Mouse (Mus musculus) hindbrain, embryonic 12.5 days (tissue): ENCODE data around the gene C1rl. TPM values are rescaled to one million over a fixed set of nuclear protein-coding genes. Genes with fewer than 3 reads are reported as not detected.
A peak's percentile ranks its signal among the peaks of the same experiment; 100 is the strongest.
"Not testable (repeated sequence)": the region's sequence is repeated elsewhere in the genome, so short reads cannot be mapped to it uniquely, and the experiment has no call there.

Source experiments
- ATAC-seq: fragments of 200-750 bp; cut with Nextera tagmentation; 2 replicates; pipeline ENCODE4 v1.8.0; 2017; ENCODE audit warnings: moderate TSS enrichment; ENCODE audit not compliant: low FRiP score
- H3K27ac ChIP-seq: fragments of 300-500 bp; sonication (generic); 2 replicates; pipeline ENCODE4 v1.5.1; 2016; ENCODE audit warnings: mild to moderate bottlenecking
- H3K27me3 ChIP-seq: fragments of 300-500 bp; sonication (generic); 2 replicates; pipeline ENCODE4 v1.6.1; 2016; ENCODE audit warnings: mild to moderate bottlenecking
- H3K36me3 ChIP-seq: fragments of 300-500 bp; sonication (generic); 2 replicates; pipeline ENCODE4 v1.6.1; 2016; ENCODE audit warnings: mild to moderate bottlenecking
- H3K4me1 ChIP-seq: fragments of 300-500 bp; sonication (generic); 2 replicates; pipeline ENCODE4 v1.6.1; 2016
- H3K4me2 ChIP-seq: fragments of 300-500 bp; sonication (generic); replicated peaks from 2 replicates; pipeline ENCODE4 v1.6.1; 2016; ENCODE audit warnings: mild to moderate bottlenecking
- H3K4me3 ChIP-seq: fragments of 300-500 bp; sonication (generic); 2 replicates; pipeline ENCODE4 v1.5.1; 2016; ENCODE audit warnings: mild to moderate bottlenecking
- H3K9ac ChIP-seq: fragments of 300-500 bp; sonication (generic); 2 replicates; pipeline ENCODE4 v1.6.1; 2016; ENCODE audit warnings: mild to moderate bottlenecking, moderate library complexity
- H3K9me3 ChIP-seq: fragments of 300-500 bp; sonication (generic); replicated peaks from 2 replicates; pipeline ENCODE4 v1.6.1; 2016; ENCODE audit warnings: mild to moderate bottlenecking
- WGBS: fragments of 180-500 bp; shearing (Covaris S2); methylation state at CpG from one replicate; pipeline ENCODE4 v1.1.7; 2016; 5-methylcytosine and 5-hydroxymethylcytosine counted together
- polyA plus RNA-seq: library from polyadenylated mRNA; unstranded; fragments of >200 nt; fragmentation: Nextera tagmentation; extraction: Ambion mirVana; gene quantifications from 2 replicates; pipeline ENCODE4 v1.2.1, GENCODE M21; 2016

C1rl gene
- polyA plus RNA-seq, 1 experiment from 2014 or later, result 0.25 TPM

DNA sequence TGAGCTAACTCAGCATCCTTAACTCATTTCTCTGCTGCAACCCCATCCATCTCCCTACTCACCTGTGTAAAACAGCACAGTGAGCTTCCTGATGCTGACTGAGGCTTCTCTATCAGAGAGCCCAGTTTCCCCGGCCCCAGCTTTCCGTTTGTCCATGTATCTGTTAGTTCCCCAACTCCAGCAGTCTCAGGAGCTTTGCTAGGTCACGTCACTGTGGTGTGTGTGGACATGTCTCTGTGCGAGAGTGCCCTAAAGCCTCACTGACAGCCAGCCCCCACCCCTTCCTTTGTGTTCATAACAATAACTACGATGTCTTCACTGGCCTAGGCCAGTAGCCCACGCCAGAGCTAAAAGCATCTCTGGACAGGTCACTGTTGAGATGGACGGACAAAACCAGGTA is 16.7 kb upstream of the C1rl start:
- no peaks in the 10 kb centered on the region for H3K36me3 ChIP-seq
- 68% methylated on average over 7 of the region's 7 CpGs for WGBS
- ATAC-seq, result no peak

DNA sequence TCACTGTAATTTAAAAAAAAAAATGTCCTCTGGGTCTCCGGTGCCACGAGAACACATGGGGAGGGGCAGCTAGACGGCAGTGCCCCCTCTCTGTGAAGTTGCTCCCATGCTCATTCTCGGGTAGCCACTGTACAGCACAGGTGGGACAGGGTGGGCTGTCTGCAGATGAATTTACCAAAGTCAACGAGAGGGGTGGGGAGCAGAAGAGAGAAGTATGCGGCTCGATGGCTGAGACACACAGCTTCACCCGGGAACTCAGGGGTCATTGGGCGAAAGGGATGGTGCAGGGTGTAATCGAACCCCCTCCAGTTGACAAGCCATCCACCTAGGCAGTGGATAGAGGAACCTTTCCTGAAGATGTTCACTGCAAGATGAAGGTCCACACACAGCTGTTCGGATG is 16.1 kb upstream of the C1rl start:
- 83% methylated on average over 11 of the region's 11 CpGs for WGBS
- H3K27me3 ChIP-seq, result no peaks in the 10 kb centered on the region
- H3K9ac ChIP-seq, result no peak overlapping the region
- H3K36me3 ChIP-seq, result no peaks in the 10 kb centered on the region
- no peaks in the 10 kb centered on the region for H3K4me1 ChIP-seq
- ATAC-seq, result no peak
- no peaks in the 10 kb centered on the region for H3K9me3 ChIP-seq
- H3K4me2 ChIP-seq, result no peak overlapping the region
- no peak overlapping the region for H3K27ac ChIP-seq
- H3K4me3 ChIP-seq, result no peak overlapping the region

More for the DNA sequence above, 16.7 kb upstream of the C1rl start:
- H3K4me3 ChIP-seq, result no peak overlapping the region
- H3K4me1 ChIP-seq, result no peaks in the 10 kb centered on the region
- no peaks in the 10 kb centered on the region for H3K9me3 ChIP-seq
- no peaks in the 10 kb centered on the region for H3K27me3 ChIP-seq
- no peak overlapping the region for H3K4me2 ChIP-seq
- no peak overlapping the region for H3K27ac ChIP-seq
- no peak overlapping the region for H3K9ac ChIP-seq

DNA sequence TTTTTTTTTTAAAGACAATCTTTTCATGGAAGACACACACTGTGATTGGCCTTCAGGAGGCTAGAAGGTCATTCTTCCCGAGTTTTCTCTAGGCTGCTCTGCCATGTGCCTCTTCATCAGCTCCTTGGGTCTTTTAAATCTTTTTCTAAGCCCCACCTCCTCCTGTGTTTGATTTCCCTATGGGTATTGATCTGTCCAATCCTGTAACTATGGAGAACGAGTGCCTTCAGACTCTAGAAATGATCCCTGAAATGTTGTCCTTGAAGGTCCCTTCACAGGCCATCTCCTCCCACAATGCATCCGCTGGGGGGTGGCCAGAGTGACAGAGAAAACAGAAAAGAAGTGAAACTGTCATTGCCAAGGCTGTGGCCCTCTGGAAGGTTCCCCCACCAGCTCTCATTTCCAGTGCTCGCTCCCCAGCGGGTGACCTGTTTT is 15.7 kb upstream of the C1rl start:
- H3K27ac ChIP-seq, result no peak overlapping the region
- no peak for ATAC-seq
- 61% methylated on average over 5 of the region's 5 CpGs for WGBS

DNA sequence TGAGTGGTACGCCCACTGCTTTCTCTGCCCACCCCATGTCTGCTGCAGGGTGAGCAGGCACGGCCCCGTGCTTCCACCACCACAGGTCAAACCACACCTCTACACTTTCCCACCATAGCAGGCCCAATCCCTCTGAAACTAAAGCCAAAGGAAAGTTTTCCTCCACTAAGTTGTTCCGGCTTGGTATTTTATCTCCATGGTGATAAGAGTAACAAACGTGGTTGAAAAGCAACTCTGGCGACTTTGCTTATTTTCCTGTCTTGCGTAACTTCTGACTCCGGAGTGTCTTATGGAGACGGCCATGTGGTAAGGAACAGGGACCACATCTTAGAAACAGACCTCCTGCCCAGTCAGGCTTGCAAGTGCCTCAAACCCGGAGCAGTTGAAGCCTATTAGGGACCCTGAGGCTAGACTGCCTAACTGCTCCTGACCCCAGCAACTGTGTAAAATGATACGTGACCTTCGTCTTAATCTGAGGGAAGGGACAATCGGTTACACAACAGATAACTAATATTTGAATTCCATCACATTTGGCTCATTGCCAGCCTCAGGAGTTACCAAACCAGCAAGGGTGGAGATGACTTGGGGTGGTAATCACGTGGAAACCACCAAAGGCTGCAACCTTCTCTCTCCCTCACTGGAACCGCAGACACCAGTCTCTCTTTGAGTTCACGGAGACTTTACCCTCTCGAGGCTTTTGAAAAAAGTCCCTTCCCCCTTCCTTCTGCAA is 14.8 kb upstream of the C1rl start:
- H3K9ac ChIP-seq, result no peak overlapping the region
- H3K9me3 ChIP-seq, result no peaks in the 10 kb centered on the region
- 77% methylated on average over 17 of the region's 17 CpGs for WGBS
- ATAC-seq, result no peak
- H3K4me1 ChIP-seq, result no peaks in the 10 kb centered on the region
- H3K36me3 ChIP-seq, result no peaks in the 10 kb centered on the region
- no peaks in the 10 kb centered on the region for H3K27me3 ChIP-seq
- H3K27ac ChIP-seq, result no peak overlapping the region
- no peak overlapping the region for H3K4me3 ChIP-seq
- no peak overlapping the region for H3K4me2 ChIP-seq

More for the DNA sequence above, 15.7 kb upstream of the C1rl start:
- Histone ChIP-seq H3K4me2 (no peak overlapping the region), H3K9ac (no peak overlapping the region), H3K27me3 (no peaks in the 10 kb centered on the region), H3K9me3 (no peaks in the 10 kb centered on the region), H3K4me3 (no peak overlapping the region), H3K36me3 (no peaks in the 10 kb centered on the region), H3K4me1 (no peaks in the 10 kb centered on the region)

DNA sequence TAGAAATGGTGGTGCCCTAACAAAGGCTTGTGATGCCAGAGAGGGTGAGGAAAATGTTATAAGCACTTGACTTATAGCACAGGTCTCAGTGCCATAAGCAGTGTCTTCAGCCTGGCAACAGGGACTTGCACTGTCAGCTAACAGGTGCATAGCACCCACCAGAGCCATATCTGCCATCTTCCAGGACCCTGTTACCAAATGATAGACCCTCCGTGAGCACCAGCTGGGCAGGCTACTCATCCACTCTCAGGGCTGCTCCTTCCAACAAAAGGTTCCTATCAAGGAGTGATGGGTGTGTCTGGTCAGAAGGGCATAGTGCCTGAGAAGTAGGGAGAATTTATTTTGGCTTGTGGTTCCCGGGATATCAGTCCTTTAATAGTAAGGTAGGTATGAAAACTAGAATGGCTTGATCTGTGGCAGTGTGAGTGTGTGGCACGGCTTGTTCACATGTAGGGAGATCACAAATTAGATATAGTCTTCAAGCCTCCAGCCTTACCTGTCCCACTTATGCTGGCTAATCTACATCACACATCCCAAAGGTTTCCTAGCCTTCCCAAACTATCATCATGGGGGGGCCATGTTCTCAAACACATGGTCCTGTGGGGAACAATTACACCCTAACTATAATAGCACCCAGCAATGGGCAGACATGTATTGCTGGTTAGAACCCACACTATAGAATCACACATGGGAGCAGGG is 13.9 kb upstream of the C1rl start:
- H3K4me2 ChIP-seq, result no peak overlapping the region
- no peak overlapping the region for H3K27ac ChIP-seq
- no peaks in the 10 kb centered on the region for H3K4me1 ChIP-seq
- WGBS, result 84% methylated on average over 3 of the region's 3 CpGs
- no peaks in the 10 kb centered on the region for H3K36me3 ChIP-seq
- no peak for ATAC-seq
- no peaks in the 10 kb centered on the region for H3K9me3 ChIP-seq
- no peak overlapping the region for H3K9ac ChIP-seq
- no peak overlapping the region for H3K4me3 ChIP-seq
- H3K27me3 ChIP-seq, result no peaks in the 10 kb centered on the region

DNA sequence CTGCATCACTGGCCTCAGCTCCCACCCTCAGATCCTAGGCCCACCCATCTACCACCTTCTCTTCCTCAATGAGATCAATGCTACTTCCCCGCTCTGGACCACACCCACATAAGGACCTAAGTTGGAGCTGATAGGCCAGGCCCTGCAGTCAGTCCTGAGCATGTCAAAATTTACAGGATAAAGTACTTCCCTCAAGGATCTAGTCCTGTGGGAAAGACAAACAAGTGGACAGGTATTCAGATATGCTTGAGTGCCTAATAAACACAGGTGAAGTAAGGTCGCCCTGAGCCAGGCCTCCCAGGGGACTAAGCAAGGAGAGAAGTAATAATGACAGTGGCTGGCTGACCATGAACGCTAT is 13.4 kb upstream of the C1rl start:
- Histone ChIP-seq H3K27ac (no peak overlapping the region), H3K9me3 (no peaks in the 10 kb centered on the region), H3K36me3 (no peaks in the 10 kb centered on the region), H3K27me3 (no peaks in the 10 kb centered on the region), H3K4me1 (no peaks in the 10 kb centered on the region), H3K4me3 (no peak overlapping the region), H3K9ac (no peak overlapping the region), H3K4me2 (no peak overlapping the region)
- no peak for ATAC-seq
- WGBS, result 86% methylated on average over 3 of the region's 3 CpGs

DNA sequence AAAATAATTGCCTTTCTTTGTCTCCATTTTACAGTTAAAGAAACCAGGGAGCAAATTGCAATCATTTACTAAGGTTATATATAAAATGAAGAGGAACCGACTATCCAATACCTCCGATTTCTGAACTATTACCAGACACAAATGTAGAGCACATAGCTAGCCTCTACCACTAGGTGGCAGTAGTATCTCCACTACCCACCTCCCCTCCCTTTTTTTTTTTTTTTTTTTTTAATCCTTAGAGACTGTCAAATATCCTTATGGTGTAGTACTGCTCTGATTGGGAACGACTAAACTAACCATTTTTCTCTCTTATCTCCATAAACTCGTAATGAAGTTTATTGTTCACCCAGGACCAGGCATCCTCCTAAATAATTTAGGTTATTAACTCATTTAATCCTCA is 12.6 kb upstream of the C1rl start:
- no peak overlapping the region for H3K4me3 ChIP-seq
- no peak overlapping the region for H3K9ac ChIP-seq
- H3K4me1 ChIP-seq, result no peaks in the 10 kb centered on the region
- no peaks in the 10 kb centered on the region for H3K27me3 ChIP-seq
- H3K9me3 ChIP-seq, result no peaks in the 10 kb centered on the region
- no peaks in the 10 kb centered on the region for H3K36me3 ChIP-seq
- H3K4me2 ChIP-seq, result no peak overlapping the region
- 59% methylated on average over 4 of the region's 4 CpGs for WGBS
- ATAC-seq, result no peak
- no peak overlapping the region for H3K27ac ChIP-seq

DNA sequence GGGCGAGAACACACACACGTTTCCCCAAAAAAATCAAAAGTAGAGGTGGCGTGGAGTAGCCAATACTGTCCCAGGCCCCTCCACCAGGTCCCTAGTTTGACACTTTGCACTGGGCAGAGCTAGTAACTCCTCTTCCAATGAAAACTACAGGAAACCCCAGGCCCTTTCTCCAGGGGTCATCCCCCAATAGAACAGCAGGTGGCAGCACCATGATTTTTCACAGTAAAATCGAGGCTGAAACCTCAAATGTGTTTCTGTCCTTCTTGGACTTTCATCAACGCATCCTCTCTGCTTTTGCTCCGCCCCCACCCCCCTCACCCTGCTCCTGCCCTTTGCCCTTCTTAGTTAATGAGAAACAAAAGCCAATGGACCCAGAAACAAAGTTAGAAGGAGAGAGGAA is 11.3 kb upstream of the C1rl start:
- no peak overlapping the region for H3K4me2 ChIP-seq
- no peaks in the 10 kb centered on the region for H3K36me3 ChIP-seq
- H3K27ac ChIP-seq, result no peak overlapping the region
- H3K4me1 ChIP-seq, result no peaks in the 10 kb centered on the region
- 26% methylated on average over 6 of the region's 6 CpGs for WGBS
- no peaks in the 10 kb centered on the region for H3K27me3 ChIP-seq
- ATAC-seq, result 0 out of 2 replicates have a peak, but pooled peaks have one; percentile 15
- H3K9ac ChIP-seq, result no peak overlapping the region; the same call in 1 of the 2 replicates
- no peak overlapping the region for H3K4me3 ChIP-seq
- no peaks in the 10 kb centered on the region for H3K9me3 ChIP-seq

DNA sequence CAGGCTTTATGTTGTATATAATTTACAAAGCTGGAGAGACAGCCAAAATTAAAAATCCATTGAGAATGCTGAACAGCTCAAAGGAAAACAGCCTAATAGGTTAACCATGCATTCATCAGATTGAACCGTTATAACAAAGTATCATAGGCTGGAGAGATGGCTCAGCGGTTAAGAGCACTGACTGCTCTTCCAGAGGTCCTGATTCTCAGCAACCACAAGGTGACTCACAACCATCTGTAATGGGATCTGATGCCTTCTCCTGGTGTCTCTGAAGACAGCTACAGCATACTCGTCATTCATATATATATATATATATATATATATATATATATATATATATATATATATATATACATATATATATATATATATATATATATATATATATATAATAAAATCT is 9.1 kb upstream of the C1rl start:
- H3K9me3 ChIP-seq, H3K4me2 ChIP-seq, H3K4me1 ChIP-seq, H3K27me3 ChIP-seq, ATAC-seq, H3K36me3 ChIP-seq, H3K9ac ChIP-seq, H3K4me3 ChIP-seq, H3K27ac ChIP-seq: not testable (repeated sequence)
- 90% methylated on average over 3 of the region's 3 CpGs for WGBS

DNA sequence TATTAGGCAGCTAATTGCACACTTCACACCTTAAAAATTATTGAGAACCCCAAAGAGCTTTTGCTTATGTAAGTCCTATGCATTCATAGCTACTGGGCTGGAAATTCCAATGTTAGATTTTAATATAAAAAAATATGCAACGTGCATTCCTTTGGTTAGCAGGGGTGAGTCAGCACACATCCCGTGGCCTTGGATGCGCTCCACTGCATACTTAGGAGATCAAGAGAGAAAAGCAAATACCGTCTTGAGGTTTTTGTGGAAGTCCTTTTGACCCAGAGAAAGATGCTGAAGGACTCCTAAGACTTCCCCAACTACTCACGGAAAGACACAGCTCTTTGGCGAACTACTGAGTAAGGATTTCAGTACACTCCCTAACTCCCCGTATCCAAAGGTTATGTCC is 8.1 kb upstream of the C1rl start:
- Histone ChIP-seq H3K9ac (no peak overlapping the region), H3K4me2 (peak overlapping the region; percentile 49; the same call in 1 of the 2 replicates), H3K36me3 (no peaks in the 10 kb centered on the region), H3K27ac (no peak overlapping the region), H3K27me3 (no peaks in the 10 kb centered on the region), H3K4me3 (no peak overlapping the region), H3K9me3 (no peaks in the 10 kb centered on the region), H3K4me1 (no peaks in the 10 kb centered on the region)
- 82% methylated on average over 7 of the region's 7 CpGs for WGBS
- ATAC-seq, result peak; percentile 16

DNA sequence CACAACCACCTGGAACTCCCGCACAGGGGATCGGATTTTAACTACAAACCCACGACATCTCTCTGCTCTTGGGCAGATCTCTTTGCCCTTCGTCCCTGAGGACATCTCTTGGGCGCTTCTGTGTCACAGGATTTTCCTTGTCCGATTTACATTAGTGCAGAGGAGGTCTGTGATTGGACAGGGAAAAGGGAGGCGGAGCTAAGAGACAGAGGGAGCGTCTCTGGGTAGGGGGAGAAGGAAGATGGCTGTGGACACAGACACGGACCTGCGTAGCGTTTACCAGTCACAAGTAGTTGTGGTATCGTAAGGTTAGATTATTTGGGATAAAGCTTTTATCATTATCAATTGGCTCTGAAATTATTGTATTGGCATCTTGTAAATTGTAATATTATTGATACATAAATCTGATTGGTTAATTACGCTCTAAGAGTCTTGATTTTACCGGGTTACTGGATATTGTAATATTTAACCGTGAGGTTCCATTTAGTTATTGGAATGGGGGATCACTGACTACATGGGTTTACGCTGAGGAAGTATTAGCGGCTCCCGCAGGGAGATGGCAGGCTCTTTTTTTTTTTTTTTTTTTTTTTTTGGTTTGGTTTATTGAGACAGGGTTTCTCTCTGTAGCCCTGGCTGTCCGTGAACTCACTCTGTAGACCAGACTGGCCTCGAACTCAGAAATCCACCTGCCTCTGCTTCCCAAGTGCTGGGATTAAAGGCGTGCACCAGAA is 7.3 kb upstream of the C1rl start:
- Histone ChIP-seq H3K9me3 (no peaks in the 10 kb centered on the region), H3K27me3 (no peaks in the 10 kb centered on the region), H3K27ac (no peak overlapping the region), H3K4me1 (no peaks in the 10 kb centered on the region), H3K36me3 (no peaks in the 10 kb centered on the region), H3K9ac (no peak overlapping the region), H3K4me3 (peak overlapping the region; percentile 14), H3K4me2 (peak overlapping the region; percentile 49)
- peak; percentile 90 for ATAC-seq
- WGBS, result 28% methylated on average over 21 of the region's 21 CpGs

DNA sequence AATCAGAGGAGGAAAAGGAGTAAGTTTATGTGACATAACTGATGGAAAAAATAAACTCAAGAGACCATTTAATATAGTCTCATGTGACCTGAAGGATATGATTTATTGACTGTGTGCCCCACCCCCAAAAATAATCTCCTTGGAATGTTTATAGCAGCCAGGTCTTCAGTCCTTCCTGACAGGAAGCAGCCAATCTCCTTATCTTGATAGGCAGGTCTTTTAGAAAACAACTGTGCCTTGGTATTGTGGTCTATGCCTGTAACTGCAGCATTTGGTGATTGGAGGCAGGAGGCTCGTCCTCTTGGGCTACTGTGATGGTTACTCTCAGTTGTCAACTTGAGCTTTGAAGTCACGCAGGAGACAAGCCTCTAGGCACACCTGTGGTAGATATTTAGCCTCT is 5.4 kb upstream of the C1rl start:
- no peaks in the 10 kb centered on the region for H3K27me3 ChIP-seq
- H3K4me1 ChIP-seq, result no peaks in the 10 kb centered on the region
- H3K9ac ChIP-seq, result no peak overlapping the region
- no peak for ATAC-seq
- H3K4me2 ChIP-seq, result no peak overlapping the region
- H3K9me3 ChIP-seq, result no peaks in the 10 kb centered on the region
- no peaks in the 10 kb centered on the region for H3K36me3 ChIP-seq
- WGBS, result 72% methylated on average over 2 of the region's 2 CpGs
- H3K4me3 ChIP-seq, result no peak overlapping the region
- no peak overlapping the region for H3K27ac ChIP-seq
